12 mouse cellular contexts compared by ENCODE assay signal in genomic region chr3:108189897-108190296, GRCm38 (mm10). TPM values are rescaled to one million over a fixed set of nuclear protein-coding genes. Genes with fewer than 3 reads are reported as not detected.
DNase-seq lines count a peak whose midpoint lies in the region; ATAC-seq lines count a peak whose summit lies in the region.
"Had no signal": no experiment of that assay in that cellular context is flagged by ENCODE, and none has a peak within 500 bp of the region (broad histone marks: within the 10 kb centered on the region; RNA-seq: fewer than 3 reads in every experiment).

No protein-coding gene starts in this region.

- H3K4me2 ChIP-seq in heart, embryonic 13.5 days: peak overlapping the region; percentile 15; the same call in 1 of the 2 replicates
- H3K4me2 ChIP-seq in lung, embryonic 15.5 days: peak overlapping the region; percentile 17; the same call in 1 of the 2 replicates
- peak overlapping the region; percentile 32 for H3K4me2 ChIP-seq in intestine, embryonic 14.5 days (ENCODE audit: low read length)

- peak; percentile 10 for DNase-seq in cerebellum, adult 9-10 months
- DNase-seq in cerebellum, postnatal 4 days (ENCODE audit: low spot score in 2 of 2): no peak
- no peak for DNase-seq in heart, postnatal 14 days
- DNase-seq in lung, postnatal 25 days (ENCODE audit: low spot score): no peak
- no peak for DNase-seq in intestine, embryonic 14.5 days (ENCODE audit: low spot score)
- DNase-seq in right cerebral cortex, postnatal 36 days (ENCODE audit: low spot score in 2 of 2): no peak
- DNase-seq: adrenal gland, postnatal 14 days; kidney, adult 9 months had no signal

- 0 out of 2 replicates have a peak overlapping the region, but pooled peaks have one; percentile 25 for H3K27ac ChIP-seq in heart, embryonic 13.5 days (replicated peaks)
- H3K27ac ChIP-seq in lung, embryonic 15.5 days: no peak overlapping the region
- peak overlapping the region; percentile 47; the same call in 1 of the 2 replicates for H3K27ac ChIP-seq in intestine, embryonic 14.5 days (ENCODE audit: low read depth)
- H3K27ac ChIP-seq: liver, embryonic 14.5 days had no signal

- H3K36me3 ChIP-seq in heart, embryonic 13.5 days: no peaks in the 10 kb centered on the region
- no peaks in the 10 kb centered on the region for H3K36me3 ChIP-seq in lung, embryonic 15.5 days
- H3K36me3 ChIP-seq in intestine, embryonic 14.5 days (ENCODE audit: control insufficient read depth, insufficient read depth, low read length): no peaks in the 10 kb centered on the region

- H3K9ac ChIP-seq in heart, embryonic 13.5 days: peak overlapping the region; percentile 47
- H3K9ac ChIP-seq in lung, embryonic 15.5 days: no peak overlapping the region
- H3K9ac ChIP-seq in intestine, embryonic 14.5 days (ENCODE audit: low read length): no peak overlapping the region
- H3K9ac ChIP-seq: liver, embryonic 14.5 days had no signal

- ATAC-seq in heart, embryonic 13.5 days (ENCODE audit: extremely low read depth, insufficient number of reproducible peaks, low FRiP score, low TSS enrichment): no peak
- no peak for ATAC-seq in lung, embryonic 15.5 days (ENCODE audit: borderline replicate concordance, extremely low read depth, low FRiP score, low TSS enrichment)
- ATAC-seq in intestine, embryonic 14.5 days (replicated peaks; ENCODE audit: low FRiP score, low TSS enrichment, low read depth): no peak

- peaks cover 41% of the 10 kb centered on the region for H3K4me1 ChIP-seq in heart, embryonic 13.5 days
- H3K4me1 ChIP-seq in lung, embryonic 15.5 days: peaks cover 26% of the 10 kb centered on the region
- peaks cover 26% of the 10 kb centered on the region for H3K4me1 ChIP-seq in intestine, embryonic 14.5 days (replicated peaks; ENCODE audit: control insufficient read depth, insufficient read depth, low read length)

- intact Hi-C loops in heart, postnatal 14 days (cut with DNase I): no loop called here

- H3K27me3 ChIP-seq in heart, embryonic 13.5 days (replicated peaks): peaks cover 29% of the 10 kb centered on the region
- H3K27me3 ChIP-seq in lung, embryonic 15.5 days: peaks cover 9% of the 10 kb centered on the region
- H3K27me3 ChIP-seq in intestine, embryonic 14.5 days (replicated peaks; ENCODE audit: control insufficient read depth, insufficient read depth, low read length): 0 out of 2 replicates have a peak, but pooled peaks cover under 1% of the 10 kb centered on the region

- H3K9me3 ChIP-seq in heart, embryonic 13.5 days: no peaks in the 10 kb centered on the region
- no peaks in the 10 kb centered on the region for H3K9me3 ChIP-seq in lung, embryonic 15.5 days
- no peaks in the 10 kb centered on the region for H3K9me3 ChIP-seq in intestine, embryonic 14.5 days (ENCODE audit: control insufficient read depth, low read length)

- WGBS in heart, embryonic 13.5 days: 59% methylated on average over 5 of the region's 5 CpGs
- 15% methylated on average over 5 of the region's 5 CpGs for WGBS in lung, embryonic 15.5 days
- WGBS in intestine, embryonic 14.5 days: 24% methylated on average over 5 of the region's 5 CpGs

- no peak overlapping the region for H3K4me3 ChIP-seq in heart, embryonic 13.5 days
- no peak overlapping the region for H3K4me3 ChIP-seq in lung, embryonic 15.5 days
- no peak overlapping the region for H3K4me3 ChIP-seq in intestine, embryonic 14.5 days (ENCODE audit: low read depth, low read length)
- H3K4me3 ChIP-seq: erythroblast, embryonic 14.5 days had no signal

RNA-seq across cellular contexts. Expression of gene Amigo1, which starts 3.8 kb away (rescaled TPM):
- 2.6 and 2.8 TPM in 2 replicates for polyA plus RNA-seq in heart, embryonic 13.5 days (2015; fragmentation: Nextera tagmentation; extraction: Ambion mirVana)
- 10 to 100 TPM in 1 of 2 experiments, 1 to 10 TPM in 1; 9.0 to 10.1 TPM for total RNA-seq in heart, postnatal 14 days (2021)
- 2.0 and 3.0 TPM in 2 replicates for polyA plus RNA-seq in lung, embryonic 15.5 days (2015; fragmentation: Nextera tagmentation; extraction: Ambion mirVana)
- 3.0 and 3.5 TPM in 2 replicates for polyA plus RNA-seq in intestine, embryonic 14.5 days (2014; fragmentation: Nextera tagmentation; extraction: Ambion mirVana)

RNA-seq across cellular contexts. Expression of gene Cyb561d1, which starts 11.1 kb away (rescaled TPM):
- 2.3 and 3.1 TPM in 2 replicates for polyA plus RNA-seq in heart, embryonic 13.5 days (2015; fragmentation: Nextera tagmentation; extraction: Ambion mirVana)
- total RNA-seq in heart, postnatal 14 days (2021): 1 to 10 TPM; 5.0 to 5.1 TPM
- polyA plus RNA-seq in lung, embryonic 15.5 days (2015; fragmentation: Nextera tagmentation; extraction: Ambion mirVana): 2.6 and 3.4 TPM in 2 replicates
- polyA plus RNA-seq in intestine, embryonic 14.5 days (2014; fragmentation: Nextera tagmentation; extraction: Ambion mirVana): 2.3 and 2.6 TPM in 2 replicates

RNA-seq across cellular contexts. Expression of gene Atxn7l2, which starts 20.8 kb away (rescaled TPM):
- polyA plus RNA-seq in heart, embryonic 13.5 days (2015; fragmentation: Nextera tagmentation; extraction: Ambion mirVana): 7.5 and 8.7 TPM in 2 replicates
- total RNA-seq in heart, postnatal 14 days (2021): 1 to 10 TPM; 2.9 to 3.0 TPM
- 14.5 TPM in 2 replicates for polyA plus RNA-seq in lung, embryonic 15.5 days (2015; fragmentation: Nextera tagmentation; extraction: Ambion mirVana)
- polyA plus RNA-seq in intestine, embryonic 14.5 days (2014; fragmentation: Nextera tagmentation; extraction: Ambion mirVana): 15.3 and 15.5 TPM in 2 replicates

RNA-seq across cellular contexts. Expression of gene Gpr61, which starts 35.2 kb away (rescaled TPM):
- 0.14 TPM in 1 of 2 replicates, not detected in the other for polyA plus RNA-seq in heart, embryonic 13.5 days (2015; fragmentation: Nextera tagmentation; extraction: Ambion mirVana)
- not detected for total RNA-seq in heart, postnatal 14 days (2021)
- 0.07 TPM in 1 of 2 replicates, not detected in the other for polyA plus RNA-seq in lung, embryonic 15.5 days (2015; fragmentation: Nextera tagmentation; extraction: Ambion mirVana)
- polyA plus RNA-seq in intestine, embryonic 14.5 days (2014; fragmentation: Nextera tagmentation; extraction: Ambion mirVana): 0.04 and 0.26 TPM in 2 replicates
- total RNA-seq: adrenal gland, postnatal 14 days had no signal
- polyA plus RNA-seq: erythroblast, embryonic 14.5 days had no signal

RNA-seq across cellular contexts. Expression of gene Sypl2, which starts 36.6 kb away (rescaled TPM):
- polyA plus RNA-seq in heart, embryonic 13.5 days (2015; fragmentation: Nextera tagmentation; extraction: Ambion mirVana): 2.4 and 3.2 TPM in 2 replicates
- under 1 TPM; 0.36 to 0.46 TPM for total RNA-seq in heart, postnatal 14 days (2021)
- polyA plus RNA-seq in lung, embryonic 15.5 days (2015; fragmentation: Nextera tagmentation; extraction: Ambion mirVana): 0.42 and 0.54 TPM in 2 replicates
- 0.08 and 0.36 TPM in 2 replicates for polyA plus RNA-seq in intestine, embryonic 14.5 days (2014; fragmentation: Nextera tagmentation; extraction: Ambion mirVana)
- polyA plus RNA-seq: erythroblast, embryonic 14.5 days had no signal
